Mouse (Mus musculus): ENCODE measurements around the gene Palld. TPM values are rescaled to one million over a fixed set of nuclear protein-coding genes. Genes with fewer than 3 reads are reported as not detected.
A peak's percentile ranks its signal among the peaks of the same experiment; 100 is the strongest.

Palld gene
- total RNA-seq, 1 experiment from 2014 or later = 33.9 TPM

DNA sequence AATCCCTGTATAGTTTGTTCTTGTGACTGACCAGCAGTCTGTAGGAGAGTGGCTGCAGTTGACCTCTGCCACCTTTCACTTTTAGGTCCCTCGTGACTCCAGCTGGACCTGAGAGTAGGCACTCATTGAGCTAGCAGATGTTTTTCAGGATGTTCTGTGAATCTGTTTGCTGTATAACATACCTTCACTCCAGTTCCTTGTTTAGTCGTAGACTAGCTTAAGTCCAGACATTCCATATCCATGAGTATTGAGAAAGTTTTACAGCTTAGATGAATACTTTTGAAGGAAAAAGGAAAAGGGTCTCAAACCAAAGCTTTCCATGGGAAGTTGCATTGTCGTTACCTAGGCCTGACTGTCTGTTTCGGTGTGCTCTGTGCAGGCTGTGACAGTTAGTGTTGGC is 405.4 kb downstream of the Palld start:
- no peak for DNase-seq

- no peak for DNase-seq
These were observed 413.9 kb downstream of the Palld start for GRCm38 (mm10) chr8:61488631-61489030.

DNA sequence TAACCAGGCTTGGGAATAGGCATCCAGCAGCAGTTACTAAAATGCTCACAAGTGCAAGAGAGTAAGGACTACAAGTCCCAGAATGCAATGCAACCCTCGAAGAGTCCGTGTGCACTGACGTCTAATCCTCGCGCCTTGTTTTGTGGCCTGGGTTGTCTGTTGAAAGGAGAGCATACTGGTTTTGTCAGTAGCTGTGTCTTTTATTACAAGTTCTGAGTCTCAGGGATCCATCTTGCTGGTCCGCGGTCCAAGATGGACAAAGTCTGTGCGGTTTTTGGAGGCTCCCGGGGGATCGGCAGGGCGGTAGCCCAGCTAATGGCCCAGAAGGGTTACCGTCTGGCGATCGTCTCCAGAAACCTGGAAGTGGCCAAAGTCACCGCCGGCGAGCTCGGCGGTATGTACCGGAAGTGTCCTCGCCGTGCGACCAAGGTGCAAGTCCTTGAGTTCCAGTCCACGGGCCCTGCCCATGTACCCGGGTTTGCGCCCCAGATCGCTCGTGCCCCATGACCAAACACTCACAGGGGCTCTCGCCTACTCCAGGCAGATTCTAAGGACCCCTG is 414.8 kb downstream of the Palld start, which contains the start of gene Cbr4:
TSS of gene Cbr4 (plus strand) at position 138 of the 560 bp plus-strand sequence.
- DNase-seq = peak; percentile 71

- no peak for DNase-seq
These were observed 415.5 kb downstream of the Palld start for GRCm38 (mm10) chr8:61486923-61487529.

GRCm38 (mm10) chr8:61480260-61480967 is 422.1 kb downstream of the Palld start:
- no peak for DNase-seq

DNA sequence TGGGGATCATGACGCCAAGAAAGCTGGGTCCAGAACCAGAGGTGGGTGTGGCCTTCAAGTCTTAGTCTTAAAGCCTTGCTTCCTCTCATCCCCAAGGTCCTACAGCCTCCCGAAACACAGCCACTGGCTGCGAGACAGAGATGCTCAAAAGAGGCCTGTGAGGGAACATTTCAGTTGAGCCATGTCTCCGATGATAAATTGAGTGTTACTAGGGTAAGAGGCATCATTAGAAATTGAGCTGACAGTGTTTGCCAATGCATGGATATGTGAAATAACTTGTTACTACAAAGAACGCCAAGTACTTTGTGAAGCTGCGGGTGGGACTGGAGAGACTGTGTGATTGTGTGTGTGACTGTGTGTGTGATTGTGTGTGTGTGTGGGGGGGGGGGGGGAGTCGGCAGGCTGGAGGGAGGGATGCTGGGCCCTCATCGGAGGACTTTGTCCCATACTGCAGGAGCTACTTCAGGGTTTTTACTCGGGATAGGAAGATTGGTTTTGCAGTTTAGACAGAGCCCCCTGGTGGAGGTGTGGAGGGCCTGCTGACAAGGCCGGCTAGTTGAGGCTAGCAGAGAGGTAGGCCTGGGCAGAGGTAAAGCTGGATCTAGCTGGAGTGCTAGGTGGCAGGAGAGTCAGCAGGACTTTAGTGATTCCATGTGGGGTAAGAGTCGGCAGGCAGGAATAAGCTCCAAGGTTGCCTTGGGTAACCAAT is 422.8 kb downstream of the Palld start:
- peak; percentile 41 for DNase-seq

DNA sequence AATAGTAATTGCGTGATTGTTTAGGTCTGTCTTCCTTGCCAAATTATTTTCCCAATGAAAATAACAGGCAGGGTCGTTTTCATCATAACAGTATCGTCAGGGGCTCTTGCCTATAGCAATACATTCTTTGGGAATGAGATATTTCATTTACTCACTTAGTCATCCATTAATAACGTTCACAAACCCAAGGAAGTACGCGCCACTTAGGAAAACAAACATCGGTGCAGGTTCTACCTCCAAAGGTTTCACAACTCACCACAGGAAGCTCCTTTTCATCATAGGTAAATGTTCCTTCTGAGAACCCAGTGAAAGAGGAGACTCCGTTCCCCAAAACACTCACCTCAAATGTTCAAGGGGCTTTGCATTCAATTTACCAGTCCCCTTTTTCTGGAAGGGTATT is 423.7 kb downstream of the Palld start:
- no peak for DNase-seq

DNA sequence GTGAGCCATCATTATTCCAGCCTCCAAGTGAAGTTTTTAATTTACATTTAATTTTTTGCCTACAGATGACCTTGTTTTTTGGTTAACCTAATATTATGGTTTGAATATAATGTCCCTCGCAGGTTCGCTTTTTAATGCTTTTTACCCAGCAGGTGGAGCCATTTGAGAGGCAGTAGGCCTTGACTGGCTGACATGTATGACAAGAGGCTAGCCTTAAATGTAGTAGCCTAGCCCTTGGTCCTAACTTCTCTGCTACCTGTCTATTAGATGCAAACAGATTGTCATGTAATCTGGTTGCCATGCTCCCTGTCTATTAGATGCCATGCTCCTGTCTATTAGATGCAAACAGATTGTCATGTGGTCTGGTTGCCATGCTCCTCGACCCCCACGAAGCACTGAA is 424.3 kb downstream of the Palld start:
- DNase-seq = no peak

GRCm38 (mm10) chr8:61476160-61476559 is 426.3 kb downstream of the Palld start:
- DNase-seq = no peak

GRCm38 (mm10) chr8:61475251-61475673 is 427.2 kb downstream of the Palld start:
- no peak for DNase-seq

GRCm38 (mm10) chr8:61470213-61470612 is 432.3 kb downstream of the Palld start:
- no peak for DNase-seq

- no peak for DNase-seq
These were observed 435.0 kb downstream of the Palld start for GRCm38 (mm10) chr8:61467553-61467815.

DNA sequence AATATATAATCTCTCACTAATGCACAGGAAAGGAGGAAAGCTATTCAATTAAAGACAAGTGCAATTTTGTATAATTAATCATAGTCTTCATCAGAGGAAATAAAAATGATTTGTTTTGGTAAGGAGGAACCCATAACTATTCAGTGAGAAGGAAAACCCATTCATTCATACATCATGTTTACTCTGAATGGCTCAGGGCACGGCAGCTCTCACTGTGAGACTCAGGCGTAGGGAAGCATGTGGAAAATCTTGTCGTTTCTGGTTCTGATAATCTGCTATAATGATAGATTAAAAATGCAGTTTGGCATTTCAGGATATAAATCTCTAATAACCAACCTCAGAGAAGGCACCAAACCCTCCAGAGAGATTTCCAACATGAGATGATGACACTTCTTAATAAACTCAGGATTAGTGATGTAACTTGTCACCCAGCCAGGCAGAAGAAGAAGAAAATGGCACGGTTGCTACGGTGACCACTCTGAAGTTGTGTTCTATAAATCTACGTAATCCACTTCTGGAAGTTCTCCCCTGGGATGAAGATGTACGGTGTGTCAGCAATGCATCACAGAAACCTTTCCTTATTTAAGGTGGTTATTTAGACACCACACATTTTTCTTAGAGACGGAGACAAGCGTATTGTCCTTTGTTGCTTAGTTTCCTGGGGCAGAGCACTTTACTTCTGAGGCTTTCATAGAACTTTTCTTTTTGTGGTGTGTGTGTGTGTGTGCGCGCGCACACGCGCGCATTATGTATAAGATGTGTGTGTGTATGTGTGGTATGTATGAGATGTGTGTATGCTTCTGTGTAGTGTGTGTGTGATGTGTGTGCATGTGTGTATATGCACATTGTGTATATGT is 435.6 kb downstream of the Palld start:
- DNase-seq = no peak

DNA sequence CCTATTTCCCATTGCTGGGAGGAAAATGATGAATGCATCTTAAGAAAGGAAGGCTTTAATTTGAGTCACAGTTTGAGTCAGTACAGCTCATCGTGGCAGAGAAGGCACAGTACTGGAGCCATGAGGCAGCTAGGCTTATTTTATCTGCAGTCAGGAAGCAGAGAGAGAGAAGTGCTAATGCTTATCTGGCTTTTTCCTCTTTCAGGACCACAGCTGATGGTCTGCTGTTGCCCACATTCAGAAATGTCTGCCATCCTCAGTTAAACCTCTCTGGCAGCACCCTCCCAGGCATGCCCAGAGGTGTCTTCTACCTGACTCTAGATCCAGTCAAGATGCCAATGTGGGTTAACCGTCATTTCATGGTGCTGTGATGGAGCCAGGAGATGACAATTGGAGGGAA is 438.1 kb downstream of the Palld start:
- DNase-seq = no peak

- no peak for DNase-seq
These were observed 440.3 kb downstream of the Palld start for GRCm38 (mm10) chr8:61462221-61462620.

Other genes with a start within 250 kb of the Palld start
- 6.0 and 8.4 TPM in 2 replicates for gene Ddx60, start 25.4 kb upstream of the Palld start, total RNA-seq (2021)
- not detected in 2 replicates for gene Anxa10, start 220.5 kb upstream of the Palld start, total RNA-seq (2021)